ENCODE assay signal across 8 mouse cellular contexts in the genomic region with DNA sequence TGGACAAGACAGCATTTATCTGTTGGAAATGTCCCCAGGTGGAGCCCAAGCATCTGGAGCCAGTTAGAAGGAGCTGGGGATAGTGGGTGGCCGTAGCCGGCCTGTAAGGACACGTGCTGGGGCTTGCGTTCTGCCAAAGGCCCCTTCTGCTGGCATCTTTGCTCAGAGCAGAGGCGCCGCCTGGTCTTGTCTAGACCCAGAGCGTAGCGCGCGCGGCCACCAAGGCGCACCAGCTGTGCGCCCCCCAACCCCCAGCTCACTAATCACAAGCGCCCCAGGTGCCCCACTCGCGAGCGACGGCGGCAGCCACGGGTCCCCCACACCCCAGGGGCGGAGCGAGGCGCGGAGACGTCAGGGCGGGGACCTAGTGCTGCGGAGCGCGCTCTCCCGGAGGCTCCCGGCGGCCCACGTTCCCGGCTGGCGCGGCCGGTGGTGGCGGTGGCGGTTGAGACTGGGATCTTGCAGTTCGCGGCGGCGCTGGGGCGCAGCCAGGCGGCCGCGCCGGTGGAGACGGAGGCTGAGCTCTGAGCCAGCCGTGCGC. TPM values are rescaled to one million over a fixed set of nuclear protein-coding genes. Genes with fewer than 3 reads are reported as not detected.
DNase-seq lines count a peak whose midpoint lies in the region; ATAC-seq lines count a peak whose summit lies in the region.
"Had no signal": no experiment of that assay in that cellular context is flagged by ENCODE, and none has a peak within 500 bp of the region (broad histone marks: within the 10 kb centered on the region; RNA-seq: fewer than 3 reads in every experiment).

Pakap (plus strand) TSS at position 514 of the 541 bp plus-strand sequence.

- under 1% methylated on average over 51 of the region's 51 CpGs for WGBS in embryonic facial prominence, embryonic 10.5 days
- 2% methylated on average over 51 of the region's 51 CpGs for WGBS in liver, embryonic 13.5 days (ENCODE audit: insufficient replicate concordance)
- WGBS in neural tube, embryonic 15.5 days = under 1% methylated on average over 28 of the region's 51 CpGs

- no peaks in the 10 kb centered on the region for H3K36me3 ChIP-seq in embryonic facial prominence, embryonic 10.5 days (replicated peaks)
- H3K36me3 ChIP-seq in liver, embryonic 13.5 days = no peaks in the 10 kb centered on the region
- no peaks in the 10 kb centered on the region for H3K36me3 ChIP-seq in neural tube, embryonic 15.5 days

- peaks cover 35% of the 10 kb centered on the region for H3K4me1 ChIP-seq in embryonic facial prominence, embryonic 10.5 days
- H3K4me1 ChIP-seq in liver, embryonic 13.5 days (replicated peaks) = no peaks in the 10 kb centered on the region
- H3K4me1 ChIP-seq in neural tube, embryonic 15.5 days = peaks cover 26% of the 10 kb centered on the region

- peak within 1 kb of the TSS; percentile 79 for H3K4me3 ChIP-seq in embryonic facial prominence, embryonic 10.5 days
- peak within 1 kb of the TSS; percentile 33 for H3K4me3 ChIP-seq in liver, embryonic 13.5 days (replicated peaks)
- peak within 1 kb of the TSS; percentile 65 for H3K4me3 ChIP-seq in neural tube, embryonic 15.5 days (replicated peaks)

- peak within 1 kb of the TSS; percentile 26; the same call in 1 of the 2 replicates for H3K9ac ChIP-seq in liver, embryonic 13.5 days
- peak within 1 kb of the TSS; percentile 74 for H3K9ac ChIP-seq in neural tube, embryonic 15.5 days (replicated peaks)

- H3K27ac ChIP-seq in embryonic facial prominence, embryonic 10.5 days (replicated peaks) = peak within 1 kb of the TSS; percentile 94
- H3K27ac ChIP-seq in liver, embryonic 13.5 days = no peak within 1 kb of the TSS
- peak within 1 kb of the TSS; percentile 82 for H3K27ac ChIP-seq in neural tube, embryonic 15.5 days (replicated peaks)

- H3K4me2 ChIP-seq in liver, embryonic 13.5 days = peak within 1 kb of the TSS; percentile 53
- peak within 1 kb of the TSS; percentile 95 for H3K4me2 ChIP-seq in neural tube, embryonic 15.5 days

- H3K9me3 ChIP-seq in embryonic facial prominence, embryonic 10.5 days = no peaks in the 10 kb centered on the region
- no peaks in the 10 kb centered on the region for H3K9me3 ChIP-seq in liver, embryonic 13.5 days (replicated peaks)
- H3K9me3 ChIP-seq in neural tube, embryonic 15.5 days (replicated peaks) = no peaks in the 10 kb centered on the region

- peak; percentile 85 for DNase-seq in adrenal gland, postnatal 25 days
- DNase-seq in embryonic facial prominence, embryonic 10.5 days (ENCODE audit: low spot score) = peak; percentile 83
- peak; percentile 36 for DNase-seq in heart, adult 8-10 months (ENCODE audit: low spot score)
- DNase-seq in kidney, postnatal 14 days = peak; percentile 44
- DNase-seq in liver, embryonic 13.5 days = no peak
- DNase-seq in urinary bladder, adult 18-20 months (ENCODE audit: low spot score in 2 of 2) = peak; percentile 9 to 11

- ATAC-seq in liver, embryonic 13.5 days (ENCODE audit: low read depth) = no peak
- ATAC-seq in neural tube, embryonic 15.5 days (ENCODE audit: low FRiP score) = peak; percentile 88

- peaks cover 26% of the 10 kb centered on the region for H3K27me3 ChIP-seq in embryonic facial prominence, embryonic 10.5 days (replicated peaks; ENCODE audit: low read depth, poor library complexity, severe bottlenecking)
- peaks cover 27% of the 10 kb centered on the region for H3K27me3 ChIP-seq in liver, embryonic 13.5 days
- H3K27me3 ChIP-seq in neural tube, embryonic 15.5 days (replicated peaks) = 0 out of 2 replicates have a peak, but pooled peaks cover 6% of the 10 kb centered on the region

RNA-seq across cellular contexts. Expression of gene Pakap, which starts in this region (rescaled TPM):
- total RNA-seq in adrenal gland, postnatal 25 days (2021) = 67.2 and 126 TPM in 2 replicates
- 25.3 and 25.8 TPM in 2 replicates for polyA plus RNA-seq in embryonic facial prominence, embryonic 10.5 days (2016; fragmentation: Nextera tagmentation; extraction: Ambion mirVana)
- 10 to 100 TPM; 29.2 to 44.2 (median 39.5) TPM for total RNA-seq in heart, adult 8-10 months (2022)
- 1.2 and 1.3 TPM in 2 replicates for polyA plus RNA-seq in liver, embryonic 13.5 days (2015; fragmentation: Nextera tagmentation; extraction: Ambion mirVana)
- polyA plus RNA-seq in neural tube, embryonic 15.5 days (2015; fragmentation: Nextera tagmentation; extraction: Ambion mirVana) = 10.4 and 15.8 TPM in 2 replicates
- total RNA-seq: hematopoietic stem cell, adult 5-6 weeks had no signal
